Mouse (Mus musculus) B cell, adult 67 days (primary cell): ENCODE measurements around the gene Gm19668. TPM values are rescaled to one million over a fixed set of nuclear protein-coding genes. Genes with fewer than 3 reads are reported as not detected.

Source experiments
- total RNA-seq, 2 experiments: library from RNA; stranded (reverse); gene quantifications; 4 replicates each; pipeline ENCODE4 v1.2.4; 2023

Gene Gm19668
- not detected for total RNA-seq

DNA sequence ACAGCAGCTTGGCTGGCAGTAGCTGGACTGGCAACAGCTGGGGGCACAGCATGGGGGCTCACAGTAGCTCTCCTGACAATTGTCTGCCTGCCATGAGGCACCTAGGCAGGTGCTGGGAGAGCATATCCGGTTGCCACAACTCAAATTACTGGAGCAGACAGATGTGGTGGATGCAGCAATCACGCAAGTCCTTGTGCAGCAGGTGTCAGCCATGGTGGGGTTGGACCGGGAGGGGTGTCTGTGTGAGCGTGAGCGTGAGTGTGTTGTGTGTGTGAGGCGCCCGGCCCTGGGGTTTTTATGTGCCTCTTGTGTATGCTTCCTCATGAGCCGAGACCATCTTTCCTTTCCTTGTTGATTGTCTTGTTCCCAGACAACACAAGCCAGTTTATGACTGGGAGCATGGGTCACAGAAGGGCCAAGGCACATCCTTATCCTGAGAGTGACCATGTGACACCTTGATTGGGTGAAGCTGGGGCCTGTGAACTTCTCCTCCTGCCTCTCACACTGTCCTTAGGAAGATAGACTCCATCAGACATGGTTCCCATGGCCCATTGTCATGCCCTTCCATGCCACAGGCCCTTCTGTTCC, at the start of gene Gm19668:
TSS of gene Gm19668 (minus strand) at position 213 of the 588 bp plus-strand sequence.

GRCm38 (mm10) chr10:77846503-77846902, 47.6 kb upstream of the Gm19668 start, which contains the start of gene Gm36176:
Gene Gm36176, plus strand, starts transcription at chr10:77846803.

GRCm38 (mm10) chr10:77835647-77836046, 36.7 kb upstream of the Gm19668 start, which contains the start of gene Krtap10-10:
Gene Krtap10-10, plus strand, starts transcription at chr10:77835947.

DNA sequence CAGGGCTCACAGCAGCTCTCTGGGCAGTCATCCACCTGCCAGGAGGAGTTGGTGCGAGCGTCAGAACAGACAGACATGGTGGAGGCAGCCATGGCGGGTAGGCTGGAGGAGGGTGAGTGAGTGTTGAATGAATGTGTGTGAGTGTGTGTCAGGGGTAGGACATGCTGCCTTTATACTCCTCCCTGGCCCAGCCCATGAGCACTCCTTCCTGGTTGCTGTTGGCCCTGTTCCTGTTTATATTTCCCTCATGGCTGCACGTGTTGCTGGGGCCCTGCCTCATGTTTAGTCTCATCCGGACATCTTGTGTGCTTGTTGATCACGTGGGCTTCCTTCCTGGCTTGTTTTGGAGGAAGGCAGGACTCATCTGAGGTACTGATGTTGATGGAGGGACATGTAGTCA, 28.0 kb upstream of the Gm19668 start, which contains the start of gene Krtap10-4:
TSS of gene Krtap10-4 (minus strand) at position 145 of the 400 bp plus-strand sequence.

DNA sequence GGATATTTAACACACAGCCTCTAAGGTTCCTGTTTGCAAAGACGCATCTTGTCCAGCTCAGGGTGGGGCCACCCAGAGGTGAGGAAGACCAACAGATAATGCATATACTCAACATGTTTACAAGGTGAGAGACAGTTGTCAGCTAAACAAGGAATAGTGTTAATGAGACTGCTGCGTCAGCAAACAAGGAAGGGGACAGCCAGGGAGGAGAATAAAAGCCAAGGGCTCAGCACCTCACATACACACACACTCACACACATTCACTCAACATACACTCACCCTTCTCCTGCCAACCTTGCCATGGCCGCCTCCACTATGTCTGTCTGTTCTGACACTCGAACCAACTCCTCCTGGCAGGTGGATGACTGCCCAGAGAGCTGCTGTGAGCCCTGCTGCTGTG, 15.4 kb upstream of the Gm19668 start, which contains the start of gene Gm2696:
TSS of gene Gm2696 (plus strand) at position 301 of the 400 bp plus-strand sequence.

DNA sequence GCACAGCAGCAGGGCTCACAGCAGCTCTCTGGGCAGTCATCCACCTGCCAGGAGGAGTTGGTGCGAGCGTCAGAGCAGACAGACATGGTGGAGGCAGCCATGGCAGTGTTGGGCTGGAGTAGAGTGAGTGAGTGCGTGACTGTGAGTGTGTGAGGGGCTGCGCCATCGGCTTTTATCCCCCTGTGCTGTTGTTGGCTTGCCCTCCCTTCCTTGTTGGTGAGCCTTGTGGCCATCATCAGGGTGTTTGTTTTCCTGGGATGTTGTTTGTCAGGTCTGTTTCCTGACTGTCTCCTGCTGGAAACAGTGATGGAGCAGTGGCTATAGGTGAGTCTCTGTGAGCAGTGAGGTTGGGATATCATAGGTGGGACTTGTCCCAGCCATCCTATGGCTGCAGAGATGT, 12.8 kb upstream of the Gm19668 start, which contains the start of gene Gm9507:
TSS of gene Gm9507 (minus strand) at position 101 of the 400 bp plus-strand sequence.

GRCm38 (mm10) chr10:77794976-77795375, 4.0 kb downstream of the Gm19668 start, which contains the start of gene Gm9639:
Gene Gm9639, minus strand, starts transcription at chr10:77795076.

GRCm38 (mm10) chr10:77787876-77788275, 11.1 kb downstream of the Gm19668 start, which contains the start of gene Gm7137:
Gene Gm7137, minus strand, starts transcription at chr10:77788200.

DNA sequence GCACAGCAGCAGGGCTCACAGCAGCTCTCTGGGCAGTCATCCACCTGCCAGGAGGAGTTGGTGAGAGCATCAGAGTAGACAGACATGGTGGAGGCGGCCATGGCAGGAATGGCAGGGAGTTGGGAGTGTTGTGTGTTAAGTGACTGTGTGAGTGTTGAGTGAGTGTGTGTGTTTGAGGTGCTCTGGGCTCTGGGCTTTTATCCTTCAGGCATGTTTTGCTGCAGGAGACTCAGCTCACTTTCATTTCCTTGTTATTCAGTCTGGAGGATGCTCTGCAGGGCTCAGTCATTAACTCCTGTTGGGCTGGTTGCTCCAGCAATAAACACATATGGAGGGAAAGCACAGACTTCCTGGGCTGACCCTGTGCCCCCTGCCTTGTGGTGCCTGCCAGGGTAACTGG, 16.5 kb downstream of the Gm19668 start, which contains the start of gene Gm3250:
TSS of gene Gm3250 (minus strand) at position 101 of the 400 bp plus-strand sequence.

GRCm38 (mm10) chr10:77776844-77777243, 22.1 kb downstream of the Gm19668 start, which contains the start of gene Gm7138:
Gene Gm7138, minus strand, starts transcription at chr10:77776944.

GRCm38 (mm10) chr10:77771225-77771624, 27.7 kb downstream of the Gm19668 start, which contains the start of gene Gm3238:
Gene Gm3238, minus strand, starts transcription at chr10:77771325.

DNA sequence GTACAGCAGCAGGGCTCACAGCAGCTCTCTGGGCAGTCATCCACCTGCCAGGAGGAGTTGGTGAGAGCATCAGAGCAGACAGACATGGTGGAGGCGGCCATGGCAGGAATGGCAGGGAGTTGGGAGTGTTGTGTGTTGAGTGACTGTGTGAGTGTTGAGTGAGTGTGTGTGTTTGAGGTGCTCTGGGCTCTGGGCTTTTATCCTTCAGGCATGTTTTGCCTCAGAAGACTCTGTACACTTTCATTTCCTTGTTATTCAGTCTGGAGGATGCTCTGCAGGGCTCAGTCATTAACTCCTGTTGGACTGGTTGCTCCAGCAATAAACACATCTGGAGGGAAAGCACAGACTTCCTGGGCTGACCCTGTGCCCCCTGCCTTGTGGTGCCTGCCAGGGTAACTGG, 39.4 kb downstream of the Gm19668 start, which contains the start of gene Gm3233:
TSS of gene Gm3233 (minus strand) at position 101 of the 400 bp plus-strand sequence.

GRCm38 (mm10) chr10:77751254-77751653, 47.7 kb downstream of the Gm19668 start, which contains the start of gene Gm9736:
Gene Gm9736, minus strand, starts transcription at chr10:77751354.

Other genes with a start within 250 kb of the Gm19668 start
- gene Pttg1ip, start 217.4 kb downstream of the Gm19668 start, total RNA-seq: 10 to 100 TPM; 80.4 to 90.8 TPM
- 10 to 100 TPM; 54.1 to 62.0 TPM for gene Sumo3, start 193.0 kb downstream of the Gm19668 start, total RNA-seq
- not detected for gene Gm49325, start 192.9 kb downstream of the Gm19668 start, total RNA-seq
- 10 to 100 TPM; 33.4 to 47.6 TPM for gene Ube2g2, start 176.9 kb downstream of the Gm19668 start, total RNA-seq
- 1 to 10 TPM; 4.1 to 4.3 TPM for gene Tspear, start 112.6 kb downstream of the Gm19668 start, total RNA-seq
- gene Gm19402, start 108.4 kb downstream of the Gm19668 start, total RNA-seq: not detected
- gene Gm9508, start 101.9 kb downstream of the Gm19668 start, total RNA-seq: not detected
- not detected for gene Gm10272, start 92.5 kb downstream of the Gm19668 start, total RNA-seq
- gene Gm10024, start 87.7 kb downstream of the Gm19668 start, total RNA-seq: not detected
- gene Gm10142, start 83.3 kb downstream of the Gm19668 start, total RNA-seq: not detected
- not detected for gene Krtap12-1, start 78.5 kb downstream of the Gm19668 start, total RNA-seq
- not detected for gene Gm10100, start 72.6 kb downstream of the Gm19668 start, total RNA-seq
- not detected for gene Gm18596, start 56.5 kb downstream of the Gm19668 start, total RNA-seq
- not detected for gene Gm9736, start 47.8 kb downstream of the Gm19668 start, total RNA-seq
- not detected for gene Gm3233, start 39.5 kb downstream of the Gm19668 start, total RNA-seq
- gene Gm3238, start 27.8 kb downstream of the Gm19668 start, total RNA-seq: not detected
- not detected for gene Gm7138, start 22.2 kb downstream of the Gm19668 start, total RNA-seq
- not detected for gene Gm3250, start 16.6 kb downstream of the Gm19668 start, total RNA-seq
- gene Gm7137, start 10.9 kb downstream of the Gm19668 start, total RNA-seq: not detected
- not detected for gene Gm9639, start 4.1 kb downstream of the Gm19668 start, total RNA-seq
- gene Gm9507, start 12.7 kb upstream of the Gm19668 start, total RNA-seq: not detected
- not detected for gene Gm2696, start 15.5 kb upstream of the Gm19668 start, total RNA-seq
- not detected for gene Krtap10-4, start 28.0 kb upstream of the Gm19668 start, total RNA-seq
- gene Krtap10-10, start 36.8 kb upstream of the Gm19668 start, total RNA-seq: not detected
- not detected for gene Gm36176, start 47.7 kb upstream of the Gm19668 start, total RNA-seq
- gene Gm10318, start 53.7 kb upstream of the Gm19668 start, total RNA-seq: not detected
- not detected for gene Gm3285, start 62.8 kb upstream of the Gm19668 start, total RNA-seq
- gene Lrrc3, start 103.4 kb upstream of the Gm19668 start, total RNA-seq: under 1 TPM in 1 of 2 experiments, not detected in 1; 0.20 TPM
- 10 to 100 TPM; 22.2 to 34.6 TPM for gene Trpm2, start 171.4 kb upstream of the Gm19668 start, total RNA-seq
- gene 1810043G02Rik, start 179.4 kb upstream of the Gm19668 start, total RNA-seq: 10 to 100 TPM; 12.2 to 15.5 TPM
- 10 to 100 TPM; 88.5 to 94.7 TPM for gene Pfkl, start 210.9 kb upstream of the Gm19668 start, total RNA-seq
- not detected for gene Dnmt3l, start 242.8 kb upstream of the Gm19668 start, total RNA-seq
- 1 to 10 TPM; 1.5 to 2.3 TPM for gene Aire, start 244.5 kb upstream of the Gm19668 start, total RNA-seq